Mouse (Mus musculus): ENCODE measurements around the gene Marc1.
A peak's percentile ranks its signal among the peaks of the same experiment; 100 is the strongest.

Gene Marc1

GRCm38 (mm10) chr1:184810780-184811575, at the start of gene Marc1:
Gene Marc1 (minus strand): TSS chr1:184811313.
- no peak for DNase-seq

- DNase-seq = no peak
These were observed 49.2 kb upstream of the Marc1 start for GRCm38 (mm10) chr1:184860276-184860675.

GRCm38 (mm10) chr1:184858253-184858652, 47.1 kb upstream of the Marc1 start:
- no peak for DNase-seq

GRCm38 (mm10) chr1:184857216-184857615, 46.1 kb upstream of the Marc1 start:
- DNase-seq = no peak

- no peak for DNase-seq
These were observed 42.8 kb upstream of the Marc1 start for GRCm38 (mm10) chr1:184853922-184854321.

- peak; percentile 52 for DNase-seq
These were observed 42.2 kb upstream of the Marc1 start for GRCm38 (mm10) chr1:184853339-184853738.

- peak; percentile 80 for DNase-seq
These were observed 40.9 kb upstream of the Marc1 start for GRCm38 (mm10) chr1:184851741-184852618.

- DNase-seq = no peak
These were observed 40.1 kb upstream of the Marc1 start for GRCm38 (mm10) chr1:184851166-184851565.

GRCm38 (mm10) chr1:184846973-184847372, 35.9 kb upstream of the Marc1 start:
- no peak for DNase-seq

GRCm38 (mm10) chr1:184846092-184846750, 35.1 kb upstream of the Marc1 start, which contains the start of gene Marc2:
Gene Marc2 (minus strand): TSS chr1:184846451.
- DNase-seq = no peak

GRCm38 (mm10) chr1:184845111-184846071, 34.3 kb upstream of the Marc1 start:
- DNase-seq = peak; percentile 85

GRCm38 (mm10) chr1:184844326-184845066, 33.4 kb upstream of the Marc1 start:
- DNase-seq = no peak

- DNase-seq = no peak
These were observed 26.5 kb upstream of the Marc1 start for GRCm38 (mm10) chr1:184837649-184838048.

- DNase-seq = no peak
These were observed 25.2 kb upstream of the Marc1 start for GRCm38 (mm10) chr1:184836350-184836749.

- no peak for DNase-seq
These were observed 22.4 kb upstream of the Marc1 start for GRCm38 (mm10) chr1:184833499-184833898.

GRCm38 (mm10) chr1:184832211-184832610, 21.1 kb upstream of the Marc1 start:
- DNase-seq = no peak

GRCm38 (mm10) chr1:184829897-184830296, 18.8 kb upstream of the Marc1 start:
- DNase-seq = no peak

GRCm38 (mm10) chr1:184827175-184827701, 16.1 kb upstream of the Marc1 start:
- no peak for DNase-seq

GRCm38 (mm10) chr1:184825093-184825492, 14.0 kb upstream of the Marc1 start:
- DNase-seq = no peak

GRCm38 (mm10) chr1:184824439-184824851, 13.3 kb upstream of the Marc1 start:
- DNase-seq = peak; percentile 79

- no peak for DNase-seq
These were observed 11.6 kb upstream of the Marc1 start for GRCm38 (mm10) chr1:184822678-184823077.
